Mouse (Mus musculus) heart, embryonic 12.5 days (tissue): ENCODE data around the gene Terb1. TPM values are rescaled to one million over a fixed set of nuclear protein-coding genes. Genes with fewer than 3 reads are reported as not detected.
A peak's percentile ranks its signal among the peaks of the same experiment; 100 is the strongest.

ENCODE experiments used
- ATAC-seq: fragments of 200-750 bp; cut with Nextera tagmentation; 2 replicates; pipeline ENCODE4 v1.8.0; 2017; ENCODE audit warnings: moderate TSS enrichment, moderate library complexity; ENCODE audit not compliant: insufficient number of reproducible peaks, low FRiP score
- H3K27ac ChIP-seq: fragments of 300-500 bp; sonication (generic); 2 replicates; pipeline ENCODE4 v1.5.1; 2016; ENCODE audit warnings: mild to moderate bottlenecking, moderate library complexity; ENCODE audit not compliant: poor library complexity, severe bottlenecking
- H3K27me3 ChIP-seq: fragments of 300-500 bp; sonication (generic); replicated peaks from 2 replicates; pipeline ENCODE4 v1.6.1; 2016; ENCODE audit warnings: mild to moderate bottlenecking, moderate library complexity
- H3K36me3 ChIP-seq: fragments of 300-500 bp; sonication (generic); 2 replicates; pipeline ENCODE4 v1.6.1; 2016; ENCODE audit warnings: mild to moderate bottlenecking, moderate library complexity
- H3K4me1 ChIP-seq: fragments of 300-500 bp; sonication (generic); replicated peaks from 2 replicates; pipeline ENCODE4 v1.6.1; 2016; ENCODE audit warnings: mild to moderate bottlenecking
- H3K4me2 ChIP-seq: fragments of 300-500 bp; sonication (generic); 2 replicates; pipeline ENCODE4 v1.6.1; 2016; ENCODE audit warnings: mild to moderate bottlenecking, moderate library complexity
- H3K4me3 ChIP-seq: fragments of 300-500 bp; sonication (generic); 2 replicates; pipeline ENCODE4 v1.5.1; 2016; ENCODE audit warnings: mild to moderate bottlenecking
- H3K9ac ChIP-seq: fragments of 300-500 bp; sonication (generic); 2 replicates; pipeline ENCODE4 v1.6.1; 2016; ENCODE audit warnings: mild to moderate bottlenecking, moderate library complexity
- H3K9me3 ChIP-seq: fragments of 300-500 bp; sonication (generic); replicated peaks from 2 replicates; pipeline ENCODE4 v1.6.1; 2016; ENCODE audit warnings: mild to moderate bottlenecking, moderate library complexity
- WGBS: fragments of 180-500 bp; shearing (Covaris S2); methylation state at CpG from one replicate; pipeline ENCODE4 v1.1.7; 2016; 5-methylcytosine and 5-hydroxymethylcytosine counted together
- polyA plus RNA-seq: library from polyadenylated mRNA; unstranded; fragments of >200 nt; fragmentation: Nextera tagmentation; extraction: Ambion mirVana; gene quantifications from 2 replicates; pipeline ENCODE4 v1.2.1, GENCODE M21; 2016

Terb1 gene
- polyA plus RNA-seq, 1 experiment from 2014 or later: 0.15 TPM

DNA sequence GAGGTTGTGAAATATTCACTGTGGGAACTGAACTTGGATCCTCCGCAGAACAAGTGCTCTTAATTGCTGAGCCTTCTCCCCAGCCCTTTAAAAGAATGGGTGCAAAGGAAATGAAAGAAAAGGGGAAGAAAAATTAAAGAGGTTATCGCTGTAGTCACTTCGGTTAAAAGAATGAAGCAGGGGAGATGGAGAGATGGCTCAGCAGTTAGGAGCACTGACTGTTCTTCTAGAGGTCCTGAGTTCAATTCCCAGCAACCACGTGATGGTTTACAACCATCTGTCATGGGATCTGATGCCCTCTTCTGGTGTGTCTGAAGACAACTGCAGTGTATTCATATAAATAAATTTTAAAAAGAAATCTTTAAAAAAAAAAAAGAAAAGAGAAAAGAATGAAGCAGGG lies 26.3 kb upstream of the Terb1 start:
- peak overlapping the region; percentile 74 for H3K4me2 ChIP-seq
- no peak overlapping the region; the same call in 1 of the 2 replicates for H3K4me3 ChIP-seq
- no peak overlapping the region for H3K9ac ChIP-seq
- H3K36me3 ChIP-seq: peaks cover 4% of the 10 kb centered on the region; the same call in 1 of the 2 replicates
- H3K27me3 ChIP-seq: peaks cover 25% of the 10 kb centered on the region
- no peak for ATAC-seq
- H3K9me3 ChIP-seq: no peaks in the 10 kb centered on the region
- WGBS: 77% methylated on average over 4 of the region's 4 CpGs
- no peak overlapping the region for H3K27ac ChIP-seq
- H3K4me1 ChIP-seq: peaks cover 27% of the 10 kb centered on the region

- Histone ChIP-seq H3K9me3 (no peaks in the 10 kb centered on the region), H3K9ac (peak overlapping the region; percentile 51), H3K36me3 (peaks cover 4% of the 10 kb centered on the region; the same call in 1 of the 2 replicates), H3K27ac (no peak overlapping the region), H3K4me3 (peak overlapping the region; percentile 93), H3K4me2 (peak overlapping the region; percentile 74), H3K27me3 (peaks cover 18% of the 10 kb centered on the region), H3K4me1 (peaks cover 21% of the 10 kb centered on the region)
- ATAC-seq: no peak
- 28% methylated on average over 7 of the region's 7 CpGs for WGBS
Observed at GRCm38 (mm10) chr8:104535378-104535777, 25.7 kb upstream of the Terb1 start.

- Histone ChIP-seq H3K4me1 (peaks cover 21% of the 10 kb centered on the region), H3K27me3 (peaks cover 12% of the 10 kb centered on the region), H3K36me3 (peaks cover 9% of the 10 kb centered on the region), H3K27ac (no peak overlapping the region), H3K4me2 (peak overlapping the region; percentile 74), H3K9ac (peak overlapping the region; percentile 51), H3K4me3 (peak overlapping the region; percentile 93), H3K9me3 (no peaks in the 10 kb centered on the region)
- 10% methylated on average over 9 of the region's 9 CpGs for WGBS
- ATAC-seq: peak; percentile 59
Observed at GRCm38 (mm10) chr8:104534779-104535141, 25.1 kb upstream of the Terb1 start.

- peak within 1 kb of the TSS; percentile 93 for H3K4me3 ChIP-seq
- H3K27me3 ChIP-seq: peaks cover 6% of the 10 kb centered on the region
- peak within 1 kb of the TSS; percentile 68 for H3K27ac ChIP-seq
- H3K36me3 ChIP-seq: peaks cover 15% of the 10 kb centered on the region
- peak within 1 kb of the TSS; percentile 96 for H3K9ac ChIP-seq
- ATAC-seq: peak; percentile 94
- under 1% methylated on average over 69 of the region's 70 CpGs for whole genome bisulfite sequencing
- peaks cover 21% of the 10 kb centered on the region for H3K4me1 ChIP-seq
- no peaks in the 10 kb centered on the region for H3K9me3 ChIP-seq
- H3K4me2 ChIP-seq: peak within 1 kb of the TSS; percentile 74
Observed at GRCm38 (mm10) chr8:104533971-104534778, 24.5 kb upstream of the Terb1 start, which contains the start of the genes Nae1 and Car7. Gene Nae1 (minus strand): TSS chr8:104534637. Gene Car7 (plus strand): TSS chr8:104534689.

DNA sequence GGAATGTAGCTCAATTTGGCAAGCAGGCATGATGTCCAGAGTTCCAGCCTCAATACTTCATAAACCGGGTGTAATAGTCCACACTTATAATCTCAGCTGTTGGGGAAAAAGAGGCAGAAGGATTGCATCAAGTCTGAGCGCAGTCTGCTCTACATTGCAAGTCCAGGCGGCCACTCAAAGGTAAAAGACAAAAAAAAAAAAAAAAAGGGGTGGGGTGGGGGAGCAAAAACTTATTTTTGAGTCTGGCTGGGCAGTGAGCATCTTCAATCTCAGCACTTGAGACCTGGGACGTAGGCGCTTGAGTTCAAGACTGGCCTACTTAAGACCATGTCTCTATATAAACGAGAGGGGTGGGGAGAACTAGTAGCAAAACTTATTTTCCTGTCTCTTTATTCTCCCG lies 23.8 kb upstream of the Terb1 start:
- no peak for ATAC-seq
- 21% methylated on average over 7 of the region's 7 CpGs for WGBS

DNA sequence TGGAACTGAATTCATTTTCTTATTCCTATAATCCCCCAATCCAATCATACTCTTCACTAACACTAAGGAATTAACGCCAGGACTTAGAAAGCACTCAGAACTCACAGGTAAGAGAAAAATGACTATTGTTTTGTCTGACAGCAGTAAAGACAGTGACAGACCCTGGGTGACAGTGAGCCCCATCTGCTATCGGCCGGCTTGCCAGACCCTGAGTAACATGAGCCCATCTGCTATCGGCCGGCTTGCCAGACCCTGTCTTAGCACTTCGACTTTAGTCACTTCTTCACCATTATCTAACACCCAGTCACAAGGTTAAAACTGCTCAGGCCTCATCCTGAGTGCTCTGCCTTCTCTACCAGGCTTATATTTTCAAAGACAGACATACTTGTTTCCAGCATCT lies 20.0 kb upstream of the Terb1 start:
- H3K36me3 ChIP-seq: peaks cover 41% of the 10 kb centered on the region
- 78% methylated on average over 6 of the region's 6 CpGs for WGBS

More for the DNA sequence above, 23.8 kb upstream of the Terb1 start:
- Histone ChIP-seq H3K9ac (peak overlapping the region; percentile 96), H3K4me3 (peak overlapping the region; percentile 93), H3K36me3 (peaks cover 16% of the 10 kb centered on the region), H3K27me3 (0 out of 2 replicates have a peak, but pooled peaks cover under 1% of the 10 kb centered on the region), H3K4me2 (peak overlapping the region; percentile 74), H3K4me1 (peaks cover 21% of the 10 kb centered on the region), H3K9me3 (no peaks in the 10 kb centered on the region), H3K27ac (no peak overlapping the region)

DNA sequence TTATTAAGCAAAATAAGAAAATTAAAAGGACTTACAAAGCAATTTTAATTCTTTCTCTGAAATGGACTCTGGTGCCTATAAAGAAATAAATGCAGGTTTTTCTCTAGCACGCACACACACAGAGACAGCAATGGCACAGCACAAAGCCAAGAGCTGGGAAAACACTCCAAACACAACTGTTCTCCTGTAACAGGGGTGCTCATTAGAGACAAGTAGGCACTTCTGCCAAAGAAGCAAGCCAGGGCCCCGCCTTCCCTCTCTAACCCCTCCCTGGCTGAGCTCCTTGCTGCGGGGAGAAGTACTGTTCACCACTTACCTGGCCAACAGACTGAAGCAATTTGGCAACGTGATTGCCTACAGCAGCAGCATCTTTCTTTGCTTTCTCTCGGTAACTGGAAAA lies 8.2 kb upstream of the Terb1 start:
- Histone ChIP-seq H3K4me2 (no peak overlapping the region), H3K9ac (no peak overlapping the region), H3K4me1 (no peaks in the 10 kb centered on the region), H3K27me3 (no peaks in the 10 kb centered on the region), H3K9me3 (no peaks in the 10 kb centered on the region), H3K4me3 (no peak overlapping the region), H3K36me3 (peaks cover 58% of the 10 kb centered on the region), H3K27ac (no peak overlapping the region)
- no peak for ATAC-seq
- 85% methylated on average over 5 of the region's 5 CpGs for WGBS

More for the DNA sequence above, 20.0 kb upstream of the Terb1 start:
- Histone ChIP-seq H3K27ac (no peak overlapping the region), H3K27me3 (no peaks in the 10 kb centered on the region), H3K4me1 (peaks cover 14% of the 10 kb centered on the region), H3K9me3 (no peaks in the 10 kb centered on the region), H3K4me3 (no peak overlapping the region), H3K4me2 (no peak overlapping the region), H3K9ac (no peak overlapping the region)
- no peak for ATAC-seq

DNA sequence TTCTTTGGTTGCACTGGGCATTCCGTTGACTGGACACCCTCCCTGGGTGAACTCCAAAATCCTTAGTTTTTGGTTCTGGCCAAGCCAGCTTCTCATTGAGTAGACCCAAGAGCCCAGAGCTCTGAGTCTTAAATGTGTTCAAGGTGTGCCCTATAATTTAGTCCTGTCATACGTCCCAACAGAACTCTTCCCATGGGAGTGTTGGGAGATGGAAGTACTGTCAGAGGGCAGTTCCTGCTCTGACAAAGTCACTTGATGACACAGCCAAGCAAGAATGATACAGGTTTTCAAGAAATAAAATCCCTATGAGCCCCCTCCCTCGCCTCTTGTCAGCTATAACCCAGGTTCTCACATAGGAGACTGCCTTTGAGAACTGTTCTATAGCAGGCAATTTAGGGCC lies 424 bp upstream of the Terb1 start:
- peaks cover 20% of the 10 kb centered on the region for H3K36me3 ChIP-seq
- WGBS: 83% methylated on average over 3 of the region's 3 CpGs
- 0 out of 2 replicates have a peak overlapping the region, but pooled peaks have one; percentile 79 for H3K9ac ChIP-seq
- H3K27me3 ChIP-seq: no peaks in the 10 kb centered on the region
- ATAC-seq: no peak
- H3K4me1 ChIP-seq: peaks cover 10% of the 10 kb centered on the region
- peak overlapping the region; percentile 98 for H3K4me2 ChIP-seq
- H3K9me3 ChIP-seq: 0 out of 2 replicates have a peak, but pooled peaks cover 3% of the 10 kb centered on the region
- peak overlapping the region; percentile 64; the same call in 1 of the 2 replicates for H3K4me3 ChIP-seq
- no peak overlapping the region for H3K27ac ChIP-seq

DNA sequence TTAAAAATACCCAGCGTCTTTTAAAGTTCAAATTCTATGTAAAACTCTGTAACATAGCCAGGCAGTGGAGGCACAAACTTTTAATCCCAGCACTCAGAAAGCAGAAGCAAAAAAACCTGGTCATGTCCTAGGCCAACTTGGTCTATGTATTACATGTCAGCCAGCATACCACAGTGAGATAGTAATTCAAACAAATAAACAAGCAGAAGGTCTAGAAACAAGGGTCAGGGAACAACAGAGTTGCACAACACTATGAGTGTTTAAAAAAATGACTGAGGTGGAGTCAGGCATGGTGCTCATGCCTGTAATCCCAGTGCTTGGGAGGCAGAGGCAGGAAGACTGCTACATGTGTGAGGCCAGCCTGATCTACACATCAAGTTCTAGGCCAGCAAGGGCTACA lies 30.6 kb downstream of the Terb1 start:
- H3K27me3 ChIP-seq: no peaks in the 10 kb centered on the region
- no peak overlapping the region for H3K9ac ChIP-seq
- H3K27ac ChIP-seq: no peak overlapping the region
- no peak for ATAC-seq
- no peak overlapping the region for H3K4me3 ChIP-seq
- no peaks in the 10 kb centered on the region for H3K4me1 ChIP-seq
- WGBS: 60% methylated on average over 1 of the region's 1 CpGs
- H3K9me3 ChIP-seq: no peaks in the 10 kb centered on the region
- H3K36me3 ChIP-seq: no peaks in the 10 kb centered on the region
- H3K4me2 ChIP-seq: no peak overlapping the region

DNA sequence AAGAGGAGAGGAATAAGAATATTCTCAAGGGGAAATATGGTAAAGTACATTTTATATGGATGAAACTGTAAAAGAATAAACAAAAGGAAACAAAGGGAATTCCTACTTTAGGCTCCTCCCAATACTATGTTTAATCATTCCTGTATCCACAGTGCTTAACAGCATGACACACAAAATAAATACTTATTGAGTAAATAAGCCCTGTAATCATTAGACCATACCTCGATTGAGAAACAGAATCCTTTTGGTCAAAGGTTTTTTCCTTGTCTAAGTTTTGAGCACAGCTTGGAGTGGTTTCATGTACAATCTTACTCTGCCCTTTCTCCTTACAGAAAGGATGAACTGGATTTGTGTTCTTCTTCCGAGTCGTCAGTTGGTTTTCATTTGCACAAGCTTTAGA lies 37.2 kb downstream of the Terb1 start:
- Histone ChIP-seq H3K4me2 (no peak overlapping the region), H3K9ac (no peak overlapping the region), H3K9me3 (no peaks in the 10 kb centered on the region), H3K27ac (no peak overlapping the region), H3K4me1 (no peaks in the 10 kb centered on the region), H3K27me3 (no peaks in the 10 kb centered on the region), H3K36me3 (no peaks in the 10 kb centered on the region), H3K4me3 (no peak overlapping the region)
- 66% methylated on average over 3 of the region's 3 CpGs for WGBS
- ATAC-seq: no peak

DNA sequence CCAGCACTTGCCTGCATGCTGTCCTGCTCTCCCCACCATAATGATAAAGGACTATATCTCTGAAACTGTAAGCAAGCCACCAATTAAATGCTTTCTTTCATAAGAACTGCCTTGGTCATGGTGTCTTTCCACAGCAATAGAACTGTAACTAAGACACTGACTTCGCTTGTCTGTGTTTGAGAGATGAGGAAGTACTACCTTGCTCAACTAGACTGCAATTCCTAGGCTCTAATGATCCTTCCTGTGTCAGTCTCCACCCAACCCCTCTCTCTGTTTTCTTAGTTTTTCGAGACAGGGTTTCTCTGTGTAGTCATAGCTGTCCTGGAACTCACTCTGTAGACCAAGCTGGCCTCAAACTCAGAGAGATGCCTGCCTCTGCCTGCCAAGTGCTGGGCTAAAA lies 42.2 kb downstream of the Terb1 start:
- Histone ChIP-seq H3K27ac (no peak overlapping the region), H3K4me1 (no peaks in the 10 kb centered on the region), H3K27me3 (no peaks in the 10 kb centered on the region), H3K9ac (no peak overlapping the region), H3K4me2 (no peak overlapping the region), H3K4me3 (no peak overlapping the region), H3K9me3 (no peaks in the 10 kb centered on the region), H3K36me3 (no peaks in the 10 kb centered on the region)
- ATAC-seq: no peak
- 65% methylated on average over 2 of the region's 2 CpGs for WGBS
